Mouse (Mus musculus) bone marrow, adult 2 months (tissue): ENCODE measurements around the gene Barhl2.

Experiments
- CTCF ChIP-seq: fragments of 200-500 bp; IDR thresholded peaks from 2 replicates; pipeline ENCODE4 v1.5.1; 2011; ENCODE audit warnings: low read length, control low read depth; ENCODE audit not compliant: control insufficient read depth, insufficient read depth
- POLR2A ChIP-seq: fragments of 200-500 bp; IDR thresholded peaks from 2 replicates; pipeline ENCODE4 v1.6.1; 2011; ENCODE audit warnings: low read depth, mild to moderate bottlenecking, control low read depth, low read length, borderline replicate concordance; ENCODE audit not compliant: control insufficient read depth

- TF ChIP-seq CTCF (no peak), POLR2A (no peak)
These were observed 55.2 kb downstream of the Barhl2 start for GRCm38 (mm10) chr5:106402761-106403160.
